Mouse (Mus musculus) B cell, adult 2 months (primary cell): ENCODE measurements around the gene Lrrn1.

ENCODE experiments used
- DNase-seq, 2 experiments: peaks; one replicate each; pipeline ENCODE4 v3.0.0; 2022

Gene Lrrn1

DNA sequence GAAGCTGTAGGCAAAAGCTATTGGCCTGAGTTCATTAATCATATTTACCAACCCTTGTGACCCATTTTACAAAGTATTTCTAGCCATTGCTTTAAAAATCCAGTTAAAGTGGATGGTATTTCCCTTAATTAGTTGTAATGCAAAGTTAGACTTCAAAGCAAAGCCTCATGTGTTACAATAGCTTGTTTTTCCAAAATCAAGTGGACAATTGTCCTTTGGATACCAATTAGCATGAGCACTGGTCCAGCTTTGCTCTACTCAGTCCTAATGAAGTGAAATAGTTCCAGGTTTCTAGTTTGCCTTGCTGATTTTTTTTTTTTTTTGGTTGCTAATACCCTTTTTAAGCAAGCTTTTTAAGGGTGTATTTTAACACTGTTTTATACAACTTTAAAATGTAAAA, 75.6 kb downstream of the Lrrn1 start:
- DNase-seq, result no peak

- DNase-seq, result no peak
Measured at GRCm38 (mm10) chr6:107614288-107614687, 84.7 kb downstream of the Lrrn1 start.
